Mouse (Mus musculus): ENCODE data around the gene Pate4. TPM values are rescaled to one million over a fixed set of nuclear protein-coding genes. Genes with fewer than 3 reads are reported as not detected.
"Not testable (repeated sequence)": the region's sequence is repeated elsewhere in the genome, so short reads cannot be mapped to it uniquely, and the experiment has no call there.

Pate4 gene
- not detected in 2 replicates for polyA plus RNA-seq (2012; rRNA removed)

DNA sequence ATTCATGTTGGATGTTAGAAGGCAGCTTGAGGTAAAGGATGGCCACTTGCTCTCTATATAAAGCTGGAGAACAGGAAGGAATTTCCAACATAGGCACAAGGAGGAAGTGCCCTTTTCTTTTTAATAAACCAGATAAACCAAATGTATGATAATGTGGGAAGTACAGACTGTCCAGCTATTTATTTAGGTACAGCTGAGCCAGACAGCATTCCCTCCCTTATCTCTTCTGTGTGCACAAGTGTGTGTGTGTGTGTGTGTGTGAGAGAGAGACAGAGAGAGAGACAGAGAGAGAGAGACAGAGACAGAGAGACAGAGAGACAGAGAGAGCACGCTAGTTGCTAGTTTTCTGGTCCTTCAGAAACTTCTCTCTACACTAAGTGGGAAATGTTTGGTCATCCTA, at the start of gene Pate4:
Gene Pate4, minus strand, starts transcription at position 101 of the 400 bp plus-strand sequence.
- 95% methylated on average over 1 of the region's 1 CpGs for WGBS
- Histone ChIP-seq H3K36me3 (ENCODE audit: control insufficient read depth, insufficient read depth, low read length) (no peaks in the 10 kb centered on the region), H3K27ac (ENCODE audit: insufficient read depth, low read length) (no peak within 1 kb of the TSS), H3K4me1 (ENCODE audit: control insufficient read depth, insufficient read depth, insufficient read length) (no peaks in the 10 kb centered on the region), H3K27me3 (ENCODE audit: control insufficient read depth, insufficient read depth, low read length) (no peaks in the 10 kb centered on the region), H3K4me3 (ENCODE audit: extremely low read depth, insufficient read depth, insufficient read length) (no peak within 1 kb of the TSS)
- no peak for TF ChIP-seq CTCF (IDR thresholded peaks at IDR 0.05; ENCODE audit: extremely low read depth, insufficient read depth, insufficient read length, insufficient replicate concordance)
- no peak for TF ChIP-seq POLR2A (IDR thresholded peaks at IDR 0.05; ENCODE audit: low read depth, low read length)
- DNase-seq (ENCODE audit: low read depth in 1 of 2, low spot score in 2 of 2) = no peak

DNA sequence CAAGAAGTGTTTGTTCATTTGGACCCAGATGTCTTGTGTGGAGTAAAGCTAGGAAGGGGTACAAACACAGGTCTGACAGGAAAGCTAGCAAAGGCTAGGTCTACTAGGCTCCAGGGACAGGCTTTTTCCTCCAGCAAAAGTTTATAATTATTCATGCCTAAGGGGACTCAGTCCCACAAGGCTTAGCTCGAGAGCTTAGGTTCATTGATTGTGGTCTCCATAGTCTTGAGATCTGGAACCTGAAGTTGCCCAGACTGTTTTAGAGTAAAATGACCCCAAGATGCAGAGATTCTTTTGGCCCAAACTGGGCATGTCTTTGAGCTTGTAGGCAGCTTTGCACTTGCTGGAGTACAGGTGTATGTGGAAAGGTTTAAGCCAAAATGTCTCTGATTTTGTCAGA, 36.4 kb upstream of the Pate4 start, which contains the start of gene Pate3:
Gene Pate3, minus strand, starts transcription at position 101 of the 400 bp plus-strand sequence.
- no peak for DNase-seq (ENCODE audit: low read depth in 1 of 2, low spot score in 2 of 2)
- 63% methylated on average over 1 of the region's 1 CpGs for WGBS
- H3K4me3 ChIP-seq (ENCODE audit: extremely low read depth, insufficient read depth, insufficient read length) = no peak within 1 kb of the TSS
- no peak within 1 kb of the TSS for H3K27ac ChIP-seq (ENCODE audit: insufficient read depth, low read length)
- H3K36me3 ChIP-seq (ENCODE audit: control insufficient read depth, insufficient read depth, low read length) = no peaks in the 10 kb centered on the region
- no peaks in the 10 kb centered on the region for H3K27me3 ChIP-seq (ENCODE audit: control insufficient read depth, insufficient read depth, low read length)
- no peaks in the 10 kb centered on the region for H3K4me1 ChIP-seq (ENCODE audit: control insufficient read depth, insufficient read depth, insufficient read length)
- no peak for TF ChIP-seq POLR2A (IDR thresholded peaks at IDR 0.05; ENCODE audit: low read depth, low read length)
- TF ChIP-seq CTCF (IDR thresholded peaks at IDR 0.05; ENCODE audit: extremely low read depth, insufficient read depth, insufficient read length, insufficient replicate concordance) = no peak

DNA sequence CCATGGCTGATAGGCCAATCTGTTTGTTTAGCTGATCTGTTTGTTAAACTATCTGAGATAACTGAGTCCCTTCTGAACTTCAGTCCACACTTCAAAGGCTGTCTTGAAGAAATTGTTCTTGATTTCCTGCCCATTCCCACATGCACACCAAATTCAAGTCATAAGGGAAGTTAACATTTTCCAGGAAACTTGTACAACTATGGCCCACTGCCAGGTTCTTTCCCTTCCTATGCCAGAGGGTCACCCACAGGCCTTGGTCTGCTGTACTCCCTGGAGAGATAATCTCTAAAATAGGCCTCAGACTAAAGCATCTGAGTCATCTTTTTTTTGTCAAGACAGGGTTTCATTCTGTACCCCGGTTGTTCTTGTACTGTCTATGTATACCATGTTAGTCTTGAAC, 21.2 kb upstream of the Pate4 start:
- DNase-seq (ENCODE audit: low read depth in 1 of 2, low spot score in 2 of 2) = no peak
- Histone ChIP-seq H3K36me3 (ENCODE audit: control insufficient read depth, insufficient read depth, low read length) (no peaks in the 10 kb centered on the region), H3K27ac (ENCODE audit: insufficient read depth, low read length) (no peak overlapping the region), H3K4me3 (ENCODE audit: extremely low read depth, insufficient read depth, insufficient read length) (no peak overlapping the region), H3K27me3 (ENCODE audit: control insufficient read depth, insufficient read depth, low read length) (no peaks in the 10 kb centered on the region), H3K4me1 (ENCODE audit: control insufficient read depth, insufficient read depth, insufficient read length) (no peaks in the 10 kb centered on the region)
- 76% methylated on average over 1 of the region's 1 CpGs for WGBS
- TF ChIP-seq CTCF (IDR thresholded peaks at IDR 0.05; ENCODE audit: extremely low read depth, insufficient read depth, insufficient read length, insufficient replicate concordance) = no peak
- TF ChIP-seq POLR2A (IDR thresholded peaks at IDR 0.05; ENCODE audit: low read depth, low read length) = no peak

DNA sequence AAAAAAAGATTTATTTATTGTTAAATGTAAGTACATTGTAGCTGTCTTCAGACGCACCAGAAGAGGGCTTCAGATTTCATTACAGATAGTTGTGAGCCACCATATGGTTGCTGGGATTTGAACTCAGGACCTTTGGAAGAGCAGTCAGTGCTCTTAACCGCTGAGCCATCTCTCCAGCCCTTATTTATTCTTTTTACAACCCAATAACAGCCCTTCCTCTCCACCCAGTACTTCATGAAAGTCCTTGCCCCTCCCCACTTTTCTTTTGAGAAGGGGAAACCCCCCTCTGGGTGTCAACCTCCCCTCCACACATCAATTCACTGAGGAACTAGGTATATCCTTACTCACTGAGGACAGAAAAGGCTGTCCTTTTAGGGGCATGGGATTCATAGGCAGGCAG, 5.0 kb upstream of the Pate4 start:
- WGBS = 66% methylated on average over 2 of the region's 2 CpGs
- not testable (repeated sequence) for DNase-seq (ENCODE audit: low read depth in 1 of 2, low spot score in 2 of 2)

DNA sequence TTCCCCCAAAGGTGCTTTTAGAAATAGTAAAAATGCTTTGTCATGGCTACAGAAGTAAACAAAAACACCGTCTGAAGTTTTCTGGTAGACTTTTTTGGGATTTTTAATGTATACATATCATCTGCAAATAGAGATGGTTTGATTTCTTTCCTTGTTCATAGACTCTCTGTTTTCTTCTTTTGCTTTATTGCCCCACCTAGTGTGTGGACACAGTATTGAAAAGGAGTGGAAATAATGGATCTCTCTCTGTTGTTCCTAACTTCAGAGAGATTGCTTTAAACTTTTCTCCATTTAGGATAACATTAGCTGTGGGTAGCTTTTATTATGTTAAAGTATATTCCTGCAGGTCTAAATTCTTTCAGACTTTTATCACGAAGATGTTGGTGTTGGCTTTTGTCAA, 2.3 kb upstream of the Pate4 start:
- Histone ChIP-seq H3K36me3 (ENCODE audit: control insufficient read depth, insufficient read depth, low read length) (no peaks in the 10 kb centered on the region), H3K4me3 (ENCODE audit: extremely low read depth, insufficient read depth, insufficient read length) (no peak overlapping the region), H3K27ac (ENCODE audit: insufficient read depth, low read length) (no peak overlapping the region), H3K4me1 (ENCODE audit: control insufficient read depth, insufficient read depth, insufficient read length) (no peaks in the 10 kb centered on the region), H3K27me3 (ENCODE audit: control insufficient read depth, insufficient read depth, low read length) (no peaks in the 10 kb centered on the region)
- TF ChIP-seq POLR2A (IDR thresholded peaks at IDR 0.05; ENCODE audit: low read depth, low read length) = no peak
- no peak for TF ChIP-seq CTCF (IDR thresholded peaks at IDR 0.05; ENCODE audit: extremely low read depth, insufficient read depth, insufficient read length, insufficient replicate concordance)
- DNase-seq (ENCODE audit: low read depth in 1 of 2, low spot score in 2 of 2) = no peak
- WGBS = 28% methylated on average over 2 of the region's 2 CpGs

More for the DNA sequence above, 5.0 kb upstream of the Pate4 start:
- H3K4me1 ChIP-seq (ENCODE audit: control insufficient read depth, insufficient read depth, insufficient read length); H3K27ac ChIP-seq (ENCODE audit: insufficient read depth, low read length); H3K36me3 ChIP-seq (ENCODE audit: control insufficient read depth, insufficient read depth, low read length); H3K27me3 ChIP-seq (ENCODE audit: control insufficient read depth, insufficient read depth, low read length); H3K4me3 ChIP-seq (ENCODE audit: extremely low read depth, insufficient read depth, insufficient read length): not testable (repeated sequence)

DNA sequence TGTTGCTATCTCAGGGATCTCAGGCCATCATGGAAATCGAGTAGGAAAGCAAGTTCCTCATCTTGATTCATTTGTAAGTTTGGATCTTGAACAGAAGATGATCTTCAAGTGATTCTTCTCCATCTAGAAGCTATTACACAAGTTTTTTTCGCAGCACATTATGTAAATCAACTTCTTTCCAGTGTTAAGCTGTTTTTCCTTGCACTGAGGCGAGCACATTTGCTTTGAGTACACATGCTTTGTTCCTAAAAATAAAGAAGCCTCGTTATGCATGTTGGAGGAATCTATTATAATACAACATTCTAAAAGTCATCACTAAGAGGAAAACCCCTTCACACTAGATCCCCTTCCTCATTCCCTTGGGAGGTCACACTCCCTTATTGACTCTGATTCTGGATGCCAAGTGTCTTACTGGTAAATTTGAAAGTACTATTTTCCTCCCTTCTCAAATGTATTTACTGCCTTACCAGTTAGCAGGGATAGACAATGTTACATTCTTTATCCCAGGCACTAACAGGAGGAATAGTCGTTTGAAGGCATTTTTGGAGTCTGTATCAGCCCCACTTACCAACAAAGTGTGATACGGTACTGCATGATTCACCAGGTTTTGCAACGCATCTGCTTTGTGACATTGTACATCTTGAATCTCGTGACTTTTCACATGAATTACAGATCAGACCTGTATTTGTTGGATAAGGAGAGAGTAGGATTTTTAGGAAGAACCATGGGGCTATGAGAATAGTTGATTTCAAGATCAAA, 3.9 kb downstream of the Pate4 start:
- Histone ChIP-seq H3K27ac (ENCODE audit: insufficient read depth, low read length) (no peak overlapping the region), H3K36me3 (ENCODE audit: control insufficient read depth, insufficient read depth, low read length) (no peaks in the 10 kb centered on the region), H3K27me3 (ENCODE audit: control insufficient read depth, insufficient read depth, low read length) (no peaks in the 10 kb centered on the region), H3K4me3 (ENCODE audit: extremely low read depth, insufficient read depth, insufficient read length) (no peak overlapping the region), H3K4me1 (ENCODE audit: control insufficient read depth, insufficient read depth, insufficient read length) (no peaks in the 10 kb centered on the region)
- TF ChIP-seq POLR2A (IDR thresholded peaks at IDR 0.05; ENCODE audit: low read depth, low read length) (no peak), CTCF (IDR thresholded peaks at IDR 0.05; ENCODE audit: extremely low read depth, insufficient read depth, insufficient read length, insufficient replicate concordance) (no peak)
- no peak for DNase-seq (ENCODE audit: low read depth in 1 of 2, low spot score in 2 of 2)
- 70% methylated on average over 8 of the region's 8 CpGs for WGBS

DNA sequence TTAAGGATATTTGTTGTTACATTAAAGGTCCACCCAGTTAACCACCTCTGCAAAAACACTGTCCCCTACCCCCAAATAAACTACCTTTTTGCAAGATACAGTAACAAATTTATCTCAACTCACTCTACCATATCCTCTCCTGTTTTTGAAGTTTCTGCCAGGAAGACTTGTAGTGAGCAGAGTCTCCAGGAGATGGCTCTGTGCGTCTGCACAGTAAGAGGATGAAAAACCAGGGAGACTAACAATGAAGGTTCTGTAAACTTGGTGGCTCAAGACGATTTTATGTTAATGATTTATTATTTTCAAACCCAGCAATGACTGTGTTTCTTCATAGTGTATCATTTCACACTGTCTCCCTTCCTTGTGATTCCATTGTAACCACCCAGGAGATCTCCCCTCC, 18.8 kb downstream of the Pate4 start:
- TF ChIP-seq CTCF (IDR thresholded peaks at IDR 0.05; ENCODE audit: extremely low read depth, insufficient read depth, insufficient read length, insufficient replicate concordance) (no peak), POLR2A (IDR thresholded peaks at IDR 0.05; ENCODE audit: low read depth, low read length) (no peak)
- no peaks in the 10 kb centered on the region for H3K36me3 ChIP-seq (ENCODE audit: control insufficient read depth, insufficient read depth, low read length)
- 10% methylated on average over 2 of the region's 2 CpGs for WGBS
- DNase-seq (ENCODE audit: low read depth in 1 of 2, low spot score in 2 of 2) = no peak
- no peak overlapping the region for H3K27ac ChIP-seq (ENCODE audit: insufficient read depth, low read length)
- no peak overlapping the region for H3K4me3 ChIP-seq (ENCODE audit: extremely low read depth, insufficient read depth, insufficient read length)
- H3K27me3 ChIP-seq (ENCODE audit: control insufficient read depth, insufficient read depth, low read length) = no peaks in the 10 kb centered on the region
- H3K4me1 ChIP-seq (ENCODE audit: control insufficient read depth, insufficient read depth, insufficient read length) = no peaks in the 10 kb centered on the region

All from spleen, adult 2 months (tissue).